1 mouse cellular context compared by ENCODE assay signal in genomic region chr4:126259523-126260160, GRCm38 (mm10).
A peak's percentile ranks its signal among the peaks of the same experiment; 100 is the strongest.
TF ChIP-seq lines count a peak whose summit lies in the region.

No protein-coding gene starts in this region.

TF ChIP-seq in CH12.LX, 34 proteins besides CTCF, POLR2A, EP300 and RAD21:
- no peak for TF ChIP-seq UBTF (IDR thresholded peaks at IDR 0.05; ENCODE audit: low read depth, low read length)
- TF ChIP-seq MXI1 (IDR thresholded peaks at IDR 0.05; ENCODE audit: low read depth, low read length), result peak; percentile 76
- TF ChIP-seq NRF1 (IDR thresholded peaks at IDR 0.05; ENCODE audit: low read depth, low read length), result 0 out of 2 replicates have a peak, but pooled peaks have one; percentile 12
- 0 out of 2 replicates have a peak, but pooled peaks have one; percentile 30 for TF ChIP-seq BHLHE40 (IDR thresholded peaks at IDR 0.05; ENCODE audit: low read depth, low read length)
- TF ChIP-seq SMC3 (IDR thresholded peaks at IDR 0.05; ENCODE audit: low read depth, low read length), result peak; percentile 9
- peak; percentile 89 for TF ChIP-seq ELF1 (IDR thresholded peaks at IDR 0.05; ENCODE audit: low read depth, low read length)
- peak; percentile 62; the same call in 1 of the 2 replicates for TF ChIP-seq HCFC1 (IDR thresholded peaks at IDR 0.05; ENCODE audit: low read depth, low read length)
- TF ChIP-seq IRF4 (IDR thresholded peaks at IDR 0.05; ENCODE audit: low read depth, low read length), result peak; percentile 87
- peak; percentile 67; the same call in 1 of the 2 replicates for TF ChIP-seq MYC (IDR thresholded peaks at IDR 0.05; ENCODE audit: low read depth, low read length)
- peak; percentile 79; the same call in 1 of the 2 replicates for TF ChIP-seq MEF2A (IDR thresholded peaks at IDR 0.05; ENCODE audit: borderline replicate concordance, low read depth, low read length)
- no peak; the same call in none of the 2 replicates for TF ChIP-seq ZMIZ1 (IDR thresholded peaks at IDR 0.05; ENCODE audit: low read depth, low read length)
- no peak for TF ChIP-seq ZC3H11A (IDR thresholded peaks at IDR 0.05; ENCODE audit: low read depth, low read length)
- TF ChIP-seq MAFK (IDR thresholded peaks at IDR 0.05; ENCODE audit: insufficient replicate concordance, low read length), result no peak
- peak; percentile 86; the same call in 1 of the 2 replicates for TF ChIP-seq CHD2 (IDR thresholded peaks at IDR 0.05; ENCODE audit: low read length)
- 0 out of 2 replicates have a peak, but pooled peaks have one; percentile 33 for TF ChIP-seq TBP (conservative IDR thresholded peaks at IDR 0.05; ENCODE audit: low read depth, low read length)
- no peak for TF ChIP-seq GABPA (IDR thresholded peaks at IDR 0.05; ENCODE audit: insufficient replicate concordance, low read depth, low read length)
- TF ChIP-seq E2F4 (IDR thresholded peaks at IDR 0.05; ENCODE audit: insufficient replicate concordance, low read depth, low read length), result no peak
- TF ChIP-seq USF1 (IDR thresholded peaks at IDR 0.05; ENCODE audit: low read depth, low read length), result no peak
- TF ChIP-seq SIN3A (IDR thresholded peaks at IDR 0.05; ENCODE audit: low read length), result peak; percentile 79
- TF ChIP-seq JUND (conservative IDR thresholded peaks at IDR 0.05; ENCODE audit: low read depth, low read length), result no peak
- no peak for TF ChIP-seq ZKSCAN1 (IDR thresholded peaks at IDR 0.05; ENCODE audit: borderline replicate concordance, low read depth, low read length)
- TF ChIP-seq PAX5 (IDR thresholded peaks at IDR 0.05; ENCODE audit: low read length), result no peak
- peak; percentile 63 for TF ChIP-seq TCF12 (IDR thresholded peaks at IDR 0.05; ENCODE audit: low read depth, low read length)
- TF ChIP-seq USF2 (conservative IDR thresholded peaks at IDR 0.05; ENCODE audit: low read depth, low read length), result no peak
- peak; percentile 76; the same call in 1 of the 2 replicates for TF ChIP-seq RCOR1 (conservative IDR thresholded peaks at IDR 0.05; ENCODE audit: low read depth, low read length)
- no peak for TF ChIP-seq ZNF384 (IDR thresholded peaks at IDR 0.05; ENCODE audit: low read depth, low read length)
- TF ChIP-seq NELFE (IDR thresholded peaks at IDR 0.05; ENCODE audit: low read depth, low read length), result peak; percentile 81
- 0 out of 2 replicates have a peak, but pooled peaks have one; percentile 47 for TF ChIP-seq POLR2AphosphoS2 (IDR thresholded peaks at IDR 0.05; ENCODE audit: low read depth, low read length)
- peak; percentile 92 for TF ChIP-seq MAZ (IDR thresholded peaks at IDR 0.05; ENCODE audit: low read depth, low read length)
- TF ChIP-seq KAT2A (IDR thresholded peaks at IDR 0.05; ENCODE audit: insufficient replicate concordance, low read length), result 0 out of 2 replicates have a peak, but pooled peaks have one; percentile 40
- no peak for TF ChIP-seq CHD1 (IDR thresholded peaks at IDR 0.05; ENCODE audit: low read depth, low read length)
- no peak for TF ChIP-seq JUN (IDR thresholded peaks at IDR 0.05; ENCODE audit: insufficient read depth, low read depth, low read length)
- TF ChIP-seq ETS1 (conservative IDR thresholded peaks at IDR 0.05; ENCODE audit: low read depth, low read length), result peak; percentile 73
- peak; percentile 78 for TF ChIP-seq MAX (IDR thresholded peaks at IDR 0.05; ENCODE audit: low read length)
